Mouse (Mus musculus) lung, adult 2 months (tissue): ENCODE data around the gene Mrps6.

ENCODE experiments used
- CTCF ChIP-seq: fragments of 200-500 bp; IDR thresholded peaks from 2 replicates; pipeline ENCODE4 v1.5.1; 2011; ENCODE audit warnings: mild to moderate bottlenecking, low read length, control low read depth; ENCODE audit not compliant: insufficient read depth
- POLR2A ChIP-seq: fragments of 200-500 bp; IDR thresholded peaks from 2 replicates; pipeline ENCODE4 v1.6.1; 2011; ENCODE audit warnings: low read depth, mild to moderate bottlenecking, control low read depth, low read length, borderline replicate concordance; ENCODE audit errors: extremely low read depth

- TF ChIP-seq POLR2A (no peak), CTCF (no peak)
Observed at GRCm38 (mm10) chr16:92062832-92063231, 4.8 kb downstream of the Mrps6 start.
